Mouse (Mus musculus) forelimb bud, embryonic 11.5 days (tissue): Measurements from ENCODE around the gene Pdlim1.
"Not testable (repeated sequence)": the region's sequence is repeated elsewhere in the genome, so short reads cannot be mapped to it uniquely, and the experiment has no call there.

ENCODE experiments used
- DNase-seq: peaks from one replicate; pipeline ENCODE4 v3.0.0-alpha.2; 2012; ENCODE audit warnings: low read depth, low spot score

The Pdlim1 gene

DNA sequence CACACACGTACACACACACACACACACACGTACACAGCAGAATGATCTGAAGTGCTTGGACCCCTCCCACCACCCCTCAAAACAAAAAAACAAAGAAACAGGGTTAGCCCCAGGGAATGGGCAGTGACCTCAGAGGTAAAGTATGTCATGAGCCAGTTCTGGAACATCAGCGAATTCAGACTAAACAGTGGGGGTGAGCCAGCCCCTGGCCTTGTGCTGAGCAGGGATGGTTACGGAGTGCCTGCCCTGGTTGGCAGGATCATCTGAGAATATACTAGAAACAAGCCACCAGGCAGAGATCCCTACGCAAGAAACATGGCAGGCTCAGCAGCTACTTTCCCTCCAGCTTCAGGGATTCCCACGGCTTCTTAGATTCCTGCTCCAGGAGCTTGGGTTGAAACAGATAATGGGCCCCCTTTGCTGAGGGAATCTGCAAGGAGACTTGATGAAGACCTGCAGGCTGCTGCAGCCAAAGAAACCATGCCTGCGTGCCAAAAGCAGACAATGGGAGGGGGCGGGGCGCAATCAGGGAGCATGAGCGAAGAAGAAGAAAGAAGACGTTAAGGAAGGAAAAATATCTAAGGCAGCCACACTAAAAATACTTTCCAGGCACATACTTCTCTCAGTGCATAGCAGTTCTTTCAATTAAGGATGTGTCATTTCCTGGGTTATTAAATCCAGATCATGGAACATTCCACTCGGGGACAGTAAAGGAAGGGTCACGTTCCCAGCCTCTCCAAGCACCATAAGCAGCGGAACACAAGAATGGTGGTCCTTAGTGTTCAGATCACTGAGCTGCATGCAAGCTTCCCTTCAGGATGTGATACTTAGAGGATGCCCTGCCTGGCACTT lies 30.6 kb downstream of the Pdlim1 start:
- no peak for DNase-seq

DNA sequence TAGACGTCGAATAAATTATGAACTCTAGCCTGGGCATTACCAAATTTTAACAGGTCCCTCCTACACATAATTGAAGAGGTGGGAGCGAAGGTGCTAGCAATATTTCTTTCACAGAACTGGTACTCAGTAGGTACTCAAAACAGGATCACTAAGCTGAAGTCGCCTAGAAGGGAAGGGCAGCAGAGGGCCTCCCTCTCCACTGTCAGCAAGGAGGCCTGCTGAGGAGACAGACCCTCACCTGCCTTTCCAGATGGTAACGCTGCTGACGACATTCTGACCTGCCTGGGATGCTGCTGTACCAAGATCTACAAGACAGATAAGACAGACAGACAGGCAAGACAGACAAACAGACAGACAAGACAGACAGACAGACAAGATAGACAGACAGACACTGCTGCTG lies 31.3 kb downstream of the Pdlim1 start:
- no peak for DNase-seq

- no peak for DNase-seq
Measured at GRCm38 (mm10) chr19:40238175-40238850, 33.3 kb downstream of the Pdlim1 start.

GRCm38 (mm10) chr19:40232560-40232959 lies 39.1 kb downstream of the Pdlim1 start:
- no peak for DNase-seq

- DNase-seq = no peak
Measured at GRCm38 (mm10) chr19:40231825-40232541, 39.7 kb downstream of the Pdlim1 start.

DNA sequence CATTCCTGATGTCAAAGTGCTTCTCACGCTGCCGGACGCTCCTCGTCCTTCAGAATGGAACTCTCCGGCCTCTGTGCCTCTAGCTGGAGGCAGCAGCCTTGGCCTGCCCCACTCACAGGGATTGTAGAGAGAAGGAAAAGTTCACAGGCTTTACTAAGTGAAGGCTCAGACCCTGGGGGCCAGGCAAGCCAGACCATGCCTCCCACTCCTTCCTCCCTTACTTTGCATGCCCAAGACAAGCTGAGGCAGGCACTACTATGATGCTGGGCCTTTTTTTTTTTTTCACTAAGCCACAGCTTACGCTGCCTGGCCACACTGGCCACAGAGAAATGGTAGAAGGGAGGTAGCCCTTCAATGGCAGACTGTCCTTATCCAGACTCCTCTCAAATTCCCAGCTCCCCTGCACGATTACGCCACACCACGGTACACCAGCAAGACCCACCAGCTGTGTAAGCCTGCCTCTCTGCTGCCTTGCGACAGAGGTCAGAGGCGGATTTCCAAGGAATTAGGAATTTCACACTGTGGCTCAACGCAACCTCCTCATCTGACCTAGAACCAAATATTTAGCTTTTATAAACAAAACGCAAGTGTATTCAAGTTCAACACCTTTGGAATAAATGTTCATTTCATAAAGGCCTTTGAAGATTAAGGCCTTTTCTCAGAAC lies 40.4 kb downstream of the Pdlim1 start:
- DNase-seq = no peak

- no peak for DNase-seq
Measured at GRCm38 (mm10) chr19:40226516-40227151, 45.0 kb downstream of the Pdlim1 start.

DNA sequence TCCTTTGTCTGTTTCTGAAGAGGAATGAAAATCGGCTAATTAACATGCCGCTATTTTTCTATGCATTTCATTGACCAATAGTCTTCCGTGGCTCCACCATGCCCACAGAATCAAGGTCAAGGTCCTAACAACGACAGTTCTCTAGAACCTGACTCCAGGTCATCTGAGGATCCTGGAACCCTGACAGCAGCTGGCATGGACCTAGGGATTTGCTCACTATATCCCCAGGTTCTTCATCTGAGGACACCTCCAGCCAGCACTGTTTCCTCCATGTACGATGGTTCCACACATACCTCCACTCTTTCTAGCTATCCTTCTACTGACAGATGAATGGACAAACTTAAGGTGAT lies 45.9 kb downstream of the Pdlim1 start:
- no peak for DNase-seq

DNA sequence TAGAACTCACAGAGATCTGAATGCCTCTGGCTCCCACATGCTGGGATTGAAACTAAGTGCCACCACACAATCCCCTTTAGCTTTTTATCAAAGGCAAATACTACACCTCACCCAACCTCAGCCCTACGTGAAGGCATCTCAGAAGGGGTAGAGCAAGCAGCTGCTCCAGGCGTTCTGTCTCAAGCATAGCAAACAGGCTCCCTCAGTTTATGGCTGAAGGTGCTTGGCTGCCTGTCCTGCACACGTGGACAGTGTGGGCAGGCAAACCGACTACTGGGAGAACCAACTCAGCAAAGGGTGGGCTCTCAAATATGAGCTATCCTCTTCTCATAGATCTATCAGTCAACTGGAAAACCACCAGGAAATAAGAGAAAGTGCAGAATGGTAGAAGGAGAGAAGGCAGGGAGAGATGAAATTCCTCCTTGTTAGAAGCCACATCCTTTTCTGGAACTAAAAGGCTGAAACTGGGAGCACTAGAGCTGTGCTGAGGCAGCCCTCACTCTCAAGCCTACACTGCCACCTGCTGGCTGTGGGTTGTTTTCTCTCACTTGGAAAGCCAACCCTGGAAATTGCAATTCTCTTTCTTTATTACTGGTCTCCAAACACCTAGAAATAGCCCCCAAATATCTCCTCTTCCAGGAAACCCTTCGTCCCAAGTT lies 46.4 kb downstream of the Pdlim1 start:
- peak; percentile 65 for DNase-seq

GRCm38 (mm10) chr19:40222307-40222706 lies 49.3 kb downstream of the Pdlim1 start:
- DNase-seq = not testable (repeated sequence)

DNA sequence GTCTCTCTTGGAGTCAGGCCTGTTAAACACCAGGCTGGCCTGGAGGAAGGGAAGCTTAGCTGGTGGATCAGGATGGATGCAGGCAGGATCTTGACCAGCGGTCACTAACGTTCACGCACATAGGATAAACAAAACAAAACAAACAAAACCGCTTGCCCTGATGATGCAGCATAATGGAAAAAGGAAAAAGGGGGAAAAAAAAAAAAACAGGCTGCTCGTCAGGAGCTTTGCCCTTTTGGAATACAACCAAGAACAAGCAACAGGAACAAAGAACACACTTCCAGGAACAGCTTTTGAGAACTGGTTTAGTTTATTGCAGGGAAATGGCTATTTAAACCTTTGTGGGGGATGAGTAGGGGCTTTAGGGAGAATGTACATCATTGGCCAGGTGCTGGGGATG lies 50.8 kb downstream of the Pdlim1 start:
- DNase-seq = no peak

DNA sequence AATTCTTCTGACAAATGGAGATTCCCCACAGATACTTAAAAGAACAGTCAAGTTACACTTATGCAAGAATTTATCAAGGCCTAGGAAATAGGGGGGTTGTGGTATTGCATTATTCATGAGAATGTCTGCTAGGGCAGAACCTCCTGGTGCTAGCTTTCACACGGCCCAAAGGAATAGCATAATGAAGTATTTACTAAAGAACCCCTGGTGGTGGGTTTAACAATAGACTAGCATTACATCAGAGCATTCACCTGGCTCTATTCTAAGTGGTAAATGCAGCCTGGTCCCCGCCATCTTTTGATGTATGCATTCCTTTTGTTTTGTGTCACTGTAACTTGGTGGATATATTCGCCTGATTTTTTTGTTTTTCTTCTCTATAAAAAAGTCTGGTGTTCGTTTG lies 68.7 kb downstream of the Pdlim1 start:
- DNase-seq = not testable (repeated sequence)

GRCm38 (mm10) chr19:40190596-40190995 lies 81.0 kb downstream of the Pdlim1 start:
- no peak for DNase-seq

GRCm38 (mm10) chr19:40187160-40187559 lies 84.5 kb downstream of the Pdlim1 start, which contains the start of gene Cyp2c70:
Gene Cyp2c70, minus strand, starts transcription at chr19:40187333.
- no peak for DNase-seq

DNA sequence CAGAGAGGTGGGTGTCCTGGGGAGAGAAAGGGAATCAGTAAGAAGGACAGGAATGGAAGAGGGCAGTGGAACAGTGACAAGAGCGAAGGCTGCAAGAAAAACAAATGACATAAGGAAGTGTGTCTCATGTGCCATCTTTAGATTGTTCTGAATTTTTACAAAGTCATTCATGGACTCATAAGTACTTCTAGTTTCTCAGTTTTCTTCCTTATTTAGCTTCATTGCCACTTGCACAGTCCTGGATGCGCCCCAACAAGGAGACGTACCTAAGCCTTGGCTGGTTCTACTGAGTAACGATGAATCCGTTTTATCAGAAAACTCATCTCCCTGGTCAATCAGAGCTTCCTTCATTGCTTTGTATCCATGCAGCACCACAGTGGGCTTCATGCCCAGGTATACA lies 88.0 kb downstream of the Pdlim1 start:
- DNase-seq = no peak

DNA sequence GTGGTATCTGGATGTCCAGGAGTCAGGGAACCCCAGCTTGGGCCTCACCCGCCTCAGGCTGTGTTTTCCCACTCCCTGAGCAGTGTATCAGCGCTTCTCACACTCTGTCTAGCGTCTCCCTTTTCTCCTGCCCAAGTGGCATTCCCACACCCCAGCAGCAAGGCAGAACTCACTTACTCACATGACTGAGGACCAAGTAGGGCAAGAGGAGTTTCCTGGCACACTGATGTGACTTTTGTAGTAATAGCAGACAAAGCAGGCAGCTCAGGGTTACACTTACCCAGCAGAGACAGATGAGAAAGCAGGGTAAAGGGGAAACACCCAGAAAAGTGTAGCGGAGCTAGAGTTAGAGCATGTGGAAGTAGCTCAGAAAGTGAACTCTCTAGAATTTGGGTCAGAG lies 93.3 kb downstream of the Pdlim1 start:
- DNase-seq = no peak
